Mouse (Mus musculus) midbrain, embryonic 16.5 days (tissue): ENCODE data around the gene Abcc8. TPM values are rescaled to one million over a fixed set of nuclear protein-coding genes. Genes with fewer than 3 reads are reported as not detected.
A peak's percentile ranks its signal among the peaks of the same experiment; 100 is the strongest.

Source experiments
- ATAC-seq: fragments of 200-750 bp; cut with Nextera tagmentation; 2 replicates; pipeline ENCODE4 v1.8.0; 2017; ENCODE audit warnings: moderate TSS enrichment
- H3K27ac ChIP-seq: fragments of 300-500 bp; sonication (generic); 2 replicates; pipeline ENCODE4 v1.5.1; 2014; ENCODE audit warnings: mild to moderate bottlenecking, low read length, mixed read lengths
- H3K27me3 ChIP-seq: fragments of 300-500 bp; sonication (generic); 2 replicates; pipeline ENCODE4 v1.6.1; 2014; ENCODE audit warnings: low read depth, low read length, mixed read lengths; ENCODE audit not compliant: control insufficient read depth, insufficient read depth
- H3K36me3 ChIP-seq: fragments of 300-500 bp; sonication (generic); 2 replicates; pipeline ENCODE4 v1.6.1; 2014; ENCODE audit warnings: mild to moderate bottlenecking, low read length, moderate library complexity, mixed read lengths; ENCODE audit not compliant: control insufficient read depth, insufficient read depth
- H3K4me1 ChIP-seq: fragments of 300-500 bp; sonication (generic); 2 replicates; pipeline ENCODE4 v1.6.1; 2014; ENCODE audit warnings: mild to moderate bottlenecking, low read length, mixed read lengths; ENCODE audit not compliant: control insufficient read depth, insufficient read depth
- H3K4me2 ChIP-seq: fragments of 300-500 bp; sonication (generic); 2 replicates; pipeline ENCODE4 v1.6.1; 2014; ENCODE audit warnings: mild to moderate bottlenecking, low read length, mixed read lengths
- H3K4me3 ChIP-seq: fragments of 300-500 bp; sonication (generic); 2 replicates; pipeline ENCODE4 v1.5.1; 2014; ENCODE audit warnings: low read depth, mild to moderate bottlenecking, low read length, moderate library complexity, mixed read lengths
- H3K9ac ChIP-seq: fragments of 300-500 bp; sonication (generic); 2 replicates; pipeline ENCODE4 v1.6.1; 2014; ENCODE audit warnings: low read depth, low read length, mixed read lengths
- H3K9me3 ChIP-seq: fragments of 300-500 bp; sonication (generic); replicated peaks from 2 replicates; pipeline ENCODE4 v1.6.1; 2014; ENCODE audit warnings: mild to moderate bottlenecking, low read length, mixed read lengths; ENCODE audit not compliant: control insufficient read depth, poor library complexity, severe bottlenecking
- WGBS: fragments of 180-500 bp; shearing (Covaris S2); extraction: QIAGEN DNeasy Blood & Tissue Kit; methylation state at CpG from one replicate; pipeline ENCODE4 v1.1.7; 2014; 5-methylcytosine and 5-hydroxymethylcytosine counted together
- polyA plus RNA-seq: library from polyadenylated mRNA; unstranded; fragments of >200 nt; fragmentation: Nextera tagmentation; extraction: Ambion mirVana; gene quantifications from 2 replicates; pipeline ENCODE4 v1.2.1, GENCODE M21; 2015

Abcc8 gene
- polyA plus RNA-seq, 1 experiment from 2014 or later: 9.6 TPM

- WGBS: 42% methylated on average over 7 of the region's 7 CpGs
- Histone ChIP-seq H3K27me3 (no peaks in the 10 kb centered on the region), H3K9ac (no peak overlapping the region), H3K4me1 (peaks cover 11% of the 10 kb centered on the region; the same call in 1 of the 2 replicates), H3K4me3 (no peak overlapping the region), H3K36me3 (no peaks in the 10 kb centered on the region), H3K27ac (no peak overlapping the region), H3K9me3 (no peaks in the 10 kb centered on the region), H3K4me2 (no peak overlapping the region)
- ATAC-seq: no peak
Observed at GRCm38 (mm10) chr7:46128196-46128595, 51.6 kb downstream of the Abcc8 start.

DNA sequence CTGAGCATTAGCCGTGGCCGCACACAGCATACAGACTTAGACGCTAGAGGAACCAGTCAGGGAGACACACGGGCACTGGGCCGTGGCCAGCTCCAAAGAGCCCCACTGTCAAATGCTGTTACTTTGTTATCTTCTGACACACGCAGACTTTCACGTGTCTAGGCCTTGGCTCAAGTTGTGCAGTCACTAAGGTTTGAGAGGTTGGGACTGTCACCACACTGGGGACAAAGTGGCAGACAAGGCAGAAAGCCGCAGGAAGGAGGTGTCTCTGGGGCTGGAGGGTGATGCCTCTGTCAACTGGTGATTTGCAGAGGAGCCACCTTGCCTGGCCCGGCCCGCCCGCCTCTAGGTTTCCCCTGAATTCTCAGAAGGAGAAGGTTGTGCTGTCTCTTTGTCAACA lies 54.5 kb downstream of the Abcc8 start:
- Histone ChIP-seq H3K9ac (no peak overlapping the region), H3K4me2 (no peak overlapping the region), H3K9me3 (no peaks in the 10 kb centered on the region), H3K36me3 (no peaks in the 10 kb centered on the region), H3K4me3 (no peak overlapping the region), H3K27ac (no peak overlapping the region), H3K4me1 (0 out of 2 replicates have a peak, but pooled peaks cover 3% of the 10 kb centered on the region), H3K27me3 (no peaks in the 10 kb centered on the region)
- 84% methylated on average over 11 of the region's 11 CpGs for whole genome bisulfite sequencing
- ATAC-seq: no peak

DNA sequence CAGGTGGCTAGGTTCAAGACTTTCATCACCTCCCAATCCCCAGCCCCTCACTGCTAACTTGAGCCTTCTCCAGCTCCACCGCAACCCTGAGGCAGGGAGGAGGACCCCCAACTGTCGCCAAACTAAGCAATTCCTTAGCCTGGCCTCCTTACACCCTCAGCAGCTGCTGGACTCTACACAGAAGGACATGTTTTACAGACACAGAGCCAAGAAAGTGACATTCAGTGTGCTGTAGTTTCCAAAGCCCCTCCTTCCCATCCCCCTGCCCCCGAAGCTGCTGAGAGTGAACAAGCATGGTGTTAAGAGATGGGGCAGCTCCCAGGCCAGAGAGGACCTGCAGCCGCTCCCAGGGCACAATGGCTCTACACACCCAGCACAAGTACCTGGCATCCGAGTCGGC lies 55.4 kb downstream of the Abcc8 start:
- ATAC-seq: no peak
- Histone ChIP-seq H3K27ac (no peak overlapping the region), H3K9ac (no peak overlapping the region), H3K27me3 (no peaks in the 10 kb centered on the region), H3K4me3 (no peak overlapping the region), H3K4me1 (0 out of 2 replicates have a peak, but pooled peaks cover 1% of the 10 kb centered on the region), H3K9me3 (no peaks in the 10 kb centered on the region), H3K4me2 (no peak overlapping the region), H3K36me3 (no peaks in the 10 kb centered on the region)
- 76% methylated on average over 6 of the region's 6 CpGs for WGBS

DNA sequence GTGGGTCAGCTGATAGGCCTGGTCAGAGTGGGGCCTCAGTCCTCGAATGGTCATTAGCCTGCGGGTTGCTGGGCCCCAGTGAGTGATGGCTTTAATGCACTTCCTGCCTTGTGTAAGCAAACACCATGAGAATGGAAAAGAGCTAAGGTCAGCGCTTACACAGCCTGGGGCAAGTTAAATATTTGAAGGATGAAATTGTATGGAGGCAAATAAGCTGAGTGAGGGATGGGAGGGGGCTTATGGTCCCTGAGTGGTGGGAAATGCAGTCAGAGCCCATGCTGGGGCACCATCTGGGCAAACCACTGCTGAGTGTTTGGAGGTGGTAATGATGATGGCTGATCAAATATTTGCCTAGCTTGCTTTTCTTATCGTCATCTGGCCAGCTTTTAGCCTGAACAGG lies 56.9 kb downstream of the Abcc8 start:
- Histone ChIP-seq H3K27me3 (no peaks in the 10 kb centered on the region), H3K36me3 (no peaks in the 10 kb centered on the region), H3K9me3 (no peaks in the 10 kb centered on the region), H3K4me1 (no peaks in the 10 kb centered on the region), H3K4me3 (no peak overlapping the region), H3K27ac (no peak overlapping the region), H3K4me2 (no peak overlapping the region), H3K9ac (no peak overlapping the region)
- WGBS: 68% methylated on average over 4 of the region's 4 CpGs
- ATAC-seq: no peak

- H3K36me3 ChIP-seq: no peaks in the 10 kb centered on the region
- no peak for ATAC-seq
- H3K27me3 ChIP-seq: no peaks in the 10 kb centered on the region
- no peak overlapping the region for H3K4me2 ChIP-seq
- WGBS: 96% methylated on average over 16 of the region's 16 CpGs
- no peak overlapping the region for H3K4me3 ChIP-seq
- H3K27ac ChIP-seq: no peak overlapping the region
- H3K9me3 ChIP-seq: no peaks in the 10 kb centered on the region
- H3K9ac ChIP-seq: no peak overlapping the region
- H3K4me1 ChIP-seq: peaks cover 9% of the 10 kb centered on the region
Observed at GRCm38 (mm10) chr7:46117035-46117434, 62.8 kb downstream of the Abcc8 start.

GRCm38 (mm10) chr7:46116118-46116581 lies 63.7 kb downstream of the Abcc8 start:
- Histone ChIP-seq H3K4me3 (no peak overlapping the region), H3K27ac (no peak overlapping the region), H3K4me1 (peaks cover 9% of the 10 kb centered on the region), H3K27me3 (no peaks in the 10 kb centered on the region), H3K9ac (no peak overlapping the region), H3K36me3 (no peaks in the 10 kb centered on the region), H3K4me2 (no peak overlapping the region), H3K9me3 (no peaks in the 10 kb centered on the region)
- 66% methylated on average over 10 of the region's 10 CpGs for WGBS
- no peak for ATAC-seq

- 47% methylated on average over 3 of the region's 3 CpGs for WGBS
- Histone ChIP-seq H3K9ac (no peak overlapping the region), H3K4me3 (no peak overlapping the region), H3K36me3 (no peaks in the 10 kb centered on the region), H3K4me1 (peaks cover 9% of the 10 kb centered on the region), H3K27ac (no peak overlapping the region), H3K27me3 (no peaks in the 10 kb centered on the region; the same call in 1 of the 2 replicates), H3K4me2 (no peak overlapping the region), H3K9me3 (no peaks in the 10 kb centered on the region)
- ATAC-seq: peak; percentile 34; the same call in 1 of the 2 replicates
Observed at GRCm38 (mm10) chr7:46113435-46113834, 66.4 kb downstream of the Abcc8 start.

DNA sequence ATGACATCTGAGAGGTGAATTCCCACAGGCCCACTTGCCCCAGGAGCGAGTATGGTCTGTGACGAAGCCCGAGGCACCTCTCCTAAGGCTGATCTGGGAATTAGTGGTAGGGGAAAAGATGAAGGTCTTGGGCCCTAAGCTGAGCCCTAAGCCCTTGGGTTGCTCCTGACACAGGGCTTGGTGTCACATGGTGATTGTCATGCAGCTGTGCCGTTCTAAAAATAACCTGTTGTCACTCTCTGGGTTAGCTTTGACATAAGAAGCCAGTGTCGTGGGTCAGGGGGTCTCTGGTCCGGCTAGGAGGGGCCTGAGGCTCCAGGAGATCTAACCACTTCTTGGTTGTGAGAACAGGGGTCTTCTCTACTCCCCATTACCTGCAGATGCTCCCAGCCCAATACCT lies 67.9 kb downstream of the Abcc8 start:
- H3K9me3 ChIP-seq: no peaks in the 10 kb centered on the region
- no peaks in the 10 kb centered on the region; the same call in 1 of the 2 replicates for H3K27me3 ChIP-seq
- peaks cover 9% of the 10 kb centered on the region for H3K4me1 ChIP-seq
- H3K4me3 ChIP-seq: no peak overlapping the region
- H3K36me3 ChIP-seq: no peaks in the 10 kb centered on the region
- no peak for ATAC-seq
- WGBS: 78% methylated on average over 6 of the region's 6 CpGs
- no peak overlapping the region for H3K4me2 ChIP-seq
- H3K9ac ChIP-seq: no peak overlapping the region
- H3K27ac ChIP-seq: no peak overlapping the region

GRCm38 (mm10) chr7:46111212-46111817 lies 68.5 kb downstream of the Abcc8 start:
- WGBS: 88% methylated on average over 15 of the region's 15 CpGs

More at GRCm38 (mm10) chr7:46111212-46111817, 68.5 kb downstream of the Abcc8 start:
- no peak overlapping the region for H3K4me2 ChIP-seq
- peaks cover 7% of the 10 kb centered on the region for H3K4me1 ChIP-seq
- no peak overlapping the region for H3K4me3 ChIP-seq
- H3K9ac ChIP-seq: no peak overlapping the region
- H3K36me3 ChIP-seq: no peaks in the 10 kb centered on the region
- H3K9me3 ChIP-seq: no peaks in the 10 kb centered on the region
- no peak for ATAC-seq
- no peak overlapping the region for H3K27ac ChIP-seq
- no peaks in the 10 kb centered on the region; the same call in 1 of the 2 replicates for H3K27me3 ChIP-seq
